Mouse (Mus musculus) layer of hippocampus, adult 2 months (tissue): ENCODE measurements around the gene Zfp408. TPM values are rescaled to one million over a fixed set of nuclear protein-coding genes. Genes with fewer than 3 reads are reported as not detected.

ENCODE experiments used
- DNase-seq, 2 experiments: peaks; one replicate each; pipeline ENCODE4 v3.0.0; 2022; ENCODE audit warnings: low spot score in 2 of 2
- H3K27ac ChIP-seq: fragments of 200-600 bp; 2 replicates; pipeline ENCODE4 v1.8.1; 2022
- H3K4me3 ChIP-seq: fragments of 200-600 bp; 2 replicates; pipeline ENCODE4 v1.8.1; 2022; ENCODE audit warnings: mild to moderate bottlenecking
- CTCF ChIP-seq: fragments of 200-600 bp; conservative IDR thresholded peaks from 2 replicates; pipeline ENCODE4 v1.8.1; 2022; ENCODE audit warnings: antibody characterized with exemption, mild to moderate bottlenecking, moderate library complexity
- total RNA-seq, 2 experiments: library from RNA; stranded (reverse); gene quantifications; 2 replicates each; pipeline ENCODE4 v1.2.3; 2021

The Zfp408 gene
- total RNA-seq, 2 experiments from 2014 or later, result 11.0 to 12.4 TPM

DNA sequence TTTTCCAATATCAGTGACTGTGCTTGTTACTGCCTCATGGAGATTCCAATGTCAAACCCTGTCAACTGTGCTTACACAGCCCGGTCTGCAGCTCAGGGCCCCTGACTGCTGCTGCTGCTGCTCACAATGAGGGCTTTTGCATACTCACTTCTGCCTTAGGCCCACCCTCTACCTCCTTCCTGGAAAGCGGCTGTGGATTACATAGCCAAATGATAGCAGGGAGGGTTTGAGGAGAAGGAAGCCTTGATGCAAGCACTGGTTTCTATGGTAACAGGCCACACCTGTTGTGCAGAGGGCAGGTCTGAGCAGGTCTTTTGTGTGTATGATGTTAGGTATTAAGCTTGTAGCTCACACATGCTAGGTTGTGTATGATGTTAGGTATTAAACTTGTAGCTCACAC lies 18.2 kb upstream of the Zfp408 start:
- TF ChIP-seq CTCF, result no peak
- DNase-seq, result no peak
- H3K27ac ChIP-seq, result no peak overlapping the region
- no peak overlapping the region for H3K4me3 ChIP-seq

DNA sequence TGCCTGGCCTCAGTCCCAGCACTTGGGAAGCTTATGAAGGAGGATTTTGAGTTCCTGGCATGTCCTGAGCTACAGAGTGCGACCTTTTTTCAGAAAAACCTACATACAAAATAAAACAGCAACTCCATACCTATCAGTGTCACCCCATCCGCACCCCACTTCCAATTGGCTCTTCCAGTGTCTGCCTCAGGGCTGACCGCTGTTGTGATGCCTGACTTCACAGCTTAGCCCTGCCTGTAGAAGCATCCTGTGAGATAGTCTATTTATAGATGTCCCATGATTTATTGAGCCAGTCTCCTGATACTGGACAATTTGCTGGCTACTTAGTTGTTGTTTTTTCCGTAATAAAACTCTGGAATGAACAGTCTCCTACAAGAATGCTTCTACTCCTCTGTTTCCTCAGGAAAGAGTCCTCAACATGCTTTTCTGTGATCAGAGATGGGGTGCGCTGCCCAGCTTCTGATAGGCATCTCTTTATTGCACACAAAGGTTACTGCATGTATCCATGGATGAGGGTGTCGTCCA lies 16.9 kb upstream of the Zfp408 start:
- Histone ChIP-seq H3K27ac (no peak overlapping the region), H3K4me3 (no peak overlapping the region)
- no peak for TF ChIP-seq CTCF
- DNase-seq, result no peak

DNA sequence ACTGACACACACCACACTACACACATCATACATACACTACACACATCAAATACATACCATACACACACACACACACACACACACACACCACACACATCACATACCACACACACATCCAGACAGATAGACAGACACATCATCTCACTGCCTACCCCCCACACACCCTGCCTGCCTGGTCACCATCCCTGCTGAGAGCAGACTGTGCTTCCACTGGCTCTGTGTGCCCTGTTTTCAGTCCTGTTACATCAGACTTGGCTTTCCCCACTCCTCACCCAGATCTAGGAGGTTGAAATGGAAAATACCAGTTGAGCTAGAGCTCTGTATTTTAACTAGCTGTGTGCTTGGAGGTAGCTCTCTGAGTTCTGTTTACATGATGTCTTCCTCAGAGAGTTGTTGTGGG lies 15.2 kb upstream of the Zfp408 start:
- H3K4me3 ChIP-seq, result no peak overlapping the region
- no peak for DNase-seq
- no peak overlapping the region for H3K27ac ChIP-seq
- no peak for TF ChIP-seq CTCF

- no peak for DNase-seq
- no peak for TF ChIP-seq CTCF
- Histone ChIP-seq H3K27ac (no peak overlapping the region), H3K4me3 (no peak overlapping the region)
Measured at GRCm38 (mm10) chr2:91660981-91661380, 11.4 kb upstream of the Zfp408 start.

- no peak for TF ChIP-seq CTCF
- no peak for DNase-seq
- no peak overlapping the region for H3K4me3 ChIP-seq
- H3K27ac ChIP-seq, result no peak overlapping the region
Measured at GRCm38 (mm10) chr2:91659657-91660056, 10.1 kb upstream of the Zfp408 start.

GRCm38 (mm10) chr2:91656774-91657173 lies 7.2 kb upstream of the Zfp408 start:
- peak; percentile 53 for TF ChIP-seq CTCF
- no peak overlapping the region for H3K27ac ChIP-seq

DNA sequence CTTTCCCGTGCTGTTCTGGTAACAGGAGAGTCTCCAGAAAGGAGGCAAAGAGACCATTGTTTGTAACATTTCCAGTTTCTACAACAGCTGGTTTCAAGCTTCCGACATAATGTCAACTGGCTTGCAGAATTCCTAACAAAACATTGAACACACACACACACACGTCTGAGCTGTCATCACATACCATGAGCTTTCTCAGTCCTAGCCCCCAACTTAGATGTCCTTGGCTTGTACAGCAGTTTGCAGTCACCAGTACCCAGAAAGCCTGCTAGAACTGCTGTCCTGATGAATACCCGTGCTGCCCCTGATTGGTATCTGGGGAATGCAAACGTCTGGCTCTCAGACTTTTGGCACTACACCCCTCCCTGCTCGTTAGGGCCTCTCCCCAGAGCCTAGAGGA lies 6.2 kb upstream of the Zfp408 start:
- no peak for DNase-seq
- H3K27ac ChIP-seq, result no peak overlapping the region
- no peak for TF ChIP-seq CTCF
- no peak overlapping the region for H3K4me3 ChIP-seq

More at GRCm38 (mm10) chr2:91656774-91657173, 7.2 kb upstream of the Zfp408 start:
- no peak overlapping the region for H3K4me3 ChIP-seq
- no peak for DNase-seq

DNA sequence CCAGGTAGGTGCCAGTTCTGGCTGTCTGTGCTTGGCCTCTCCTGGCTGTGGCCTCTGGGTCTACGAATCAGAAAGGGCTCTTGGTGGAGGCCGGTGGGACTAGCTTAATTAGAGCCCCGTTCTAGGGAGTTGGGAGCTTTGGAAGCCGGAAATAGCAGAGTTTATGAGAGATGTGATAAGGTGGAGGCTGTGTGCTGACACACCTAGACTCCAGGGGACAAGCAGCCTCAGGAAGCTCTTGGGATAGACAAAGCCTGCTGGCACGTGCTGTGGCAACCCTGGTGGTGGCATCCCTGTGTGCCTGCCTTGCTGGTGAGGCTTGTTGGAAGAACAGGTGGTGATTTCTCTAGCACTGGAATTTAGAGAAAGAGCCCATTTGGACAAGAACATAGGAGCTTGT lies 5.8 kb upstream of the Zfp408 start:
- Histone ChIP-seq H3K4me3 (no peak overlapping the region), H3K27ac (no peak overlapping the region)
- TF ChIP-seq CTCF, result no peak
- DNase-seq, result no peak

- DNase-seq, result peak in 1 of 2 experiments; percentile 39
- no peak for TF ChIP-seq CTCF
- Histone ChIP-seq H3K27ac (peak overlapping the region; percentile 87), H3K4me3 (peak overlapping the region; percentile 27; the same call in 1 of the 2 replicates)
Measured at GRCm38 (mm10) chr2:91652863-91653262, 3.3 kb upstream of the Zfp408 start.

- DNase-seq, result no peak
- TF ChIP-seq CTCF, result no peak
- no peak overlapping the region for H3K4me3 ChIP-seq
- H3K27ac ChIP-seq, result peak overlapping the region; percentile 87; the same call in 1 of the 2 replicates
Measured at GRCm38 (mm10) chr2:91651458-91652258, 2.1 kb upstream of the Zfp408 start.

DNA sequence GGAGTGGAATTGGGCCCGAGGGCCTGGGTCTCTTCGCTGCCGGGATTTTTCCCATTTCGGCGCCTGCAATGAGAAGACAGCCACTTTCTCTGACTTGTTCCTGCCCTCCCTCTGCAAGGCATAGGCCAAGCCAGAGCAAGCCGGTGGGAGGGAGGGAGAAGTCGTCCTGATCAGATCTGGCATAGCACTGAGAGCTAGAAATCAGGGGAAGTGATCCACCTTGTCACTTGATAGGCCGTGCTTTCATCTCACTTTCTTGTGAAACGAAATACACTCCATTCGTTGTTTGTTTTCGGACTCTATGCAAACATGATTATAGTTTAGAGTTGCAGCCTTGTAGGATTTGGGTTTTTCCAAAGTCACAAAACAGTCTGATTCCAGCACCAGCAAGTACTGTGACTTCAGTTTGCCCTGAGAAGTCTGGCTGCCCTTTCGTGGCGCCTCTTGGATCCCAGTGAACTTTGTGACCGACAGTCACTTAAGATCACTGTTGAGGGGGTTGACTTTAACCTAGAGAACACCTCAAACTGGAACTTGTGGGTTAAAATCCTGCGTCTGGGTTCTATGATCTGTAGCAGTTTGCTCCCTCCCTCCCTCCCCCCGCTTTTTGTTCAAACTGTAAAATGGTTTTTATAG lies 887 bp upstream of the Zfp408 start:
- no peak for DNase-seq
- H3K27ac ChIP-seq, result peak overlapping the region; percentile 98
- TF ChIP-seq CTCF, result no peak
- H3K4me3 ChIP-seq, result peak overlapping the region; percentile 68

- Histone ChIP-seq H3K4me3 (peak overlapping the region; percentile 68), H3K27ac (peak overlapping the region; percentile 98)
- TF ChIP-seq CTCF, result no peak
- DNase-seq, result no peak
Measured at GRCm38 (mm10) chr2:91649152-91649551, 439 bp downstream of the Zfp408 start.

DNA sequence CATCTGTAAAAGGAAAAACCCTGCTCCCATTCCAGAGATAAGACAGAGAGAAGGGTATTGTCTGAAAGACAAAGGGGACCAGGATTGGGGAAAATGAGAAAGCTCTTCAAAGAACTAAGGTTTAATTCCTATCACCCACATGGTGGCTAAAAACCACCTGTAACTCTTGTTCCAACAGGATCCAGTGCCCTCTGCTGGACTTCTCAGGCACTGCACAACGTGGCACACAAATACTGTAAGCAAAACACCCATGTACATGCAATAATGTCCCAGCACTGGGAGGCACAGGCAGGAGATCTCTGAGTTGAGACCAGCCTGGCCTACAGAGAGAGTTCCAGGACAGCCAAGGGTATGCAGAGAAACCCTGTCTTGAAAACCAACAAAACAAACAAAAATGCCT lies 2.9 kb downstream of the Zfp408 start:
- no peak overlapping the region for H3K27ac ChIP-seq
- DNase-seq, result peak in 1 of 2 experiments; percentile 54

More for the DNA sequence above, 2.9 kb downstream of the Zfp408 start:
- peak; percentile 82 for TF ChIP-seq CTCF
- no peak overlapping the region for H3K4me3 ChIP-seq
